ENCODE assay signal across 8 mouse cellular contexts in genomic region chr5:100663854-100664253, GRCm38 (mm10). TPM values are rescaled to one million over a fixed set of nuclear protein-coding genes. Genes with fewer than 3 reads are reported as not detected.
DNase-seq lines count a peak whose midpoint lies in the region; TF ChIP-seq lines count a peak whose summit lies in the region.

No protein-coding gene starts in this region.

- peak; percentile 90 for TF ChIP-seq CTCF in heart, adult 2 months (IDR thresholded peaks at IDR 0.05)
- peak; percentile 64 for TF ChIP-seq CTCF in C2C12 (IDR thresholded peaks at IDR 0.05; ENCODE audit: control insufficient read depth, insufficient read depth, insufficient read length)
- TF ChIP-seq CTCF in kidney, adult 2 months (conservative IDR thresholded peaks at IDR 0.05; ENCODE audit: insufficient read depth, insufficient read length, low read depth, low read length) = peak; percentile 82

- H3K79me2 ChIP-seq in heart, adult 2 months (replicated peaks; ENCODE audit: control insufficient read depth, insufficient read depth, low read length) = no peaks in the 10 kb centered on the region
- H3K79me2 ChIP-seq in C2C12 (ENCODE audit: control insufficient read depth, insufficient read depth) = no peaks in the 10 kb centered on the region

- no peaks in the 10 kb centered on the region for H3K79me3 ChIP-seq in C2C12 (ENCODE audit: low read depth)

- no peak for TF ChIP-seq POLR2A in heart, adult 2 months (IDR thresholded peaks at IDR 0.05; ENCODE audit: insufficient read depth, low read depth, low read length)
- no peak for TF ChIP-seq POLR2A in kidney, adult 2 months (IDR thresholded peaks at IDR 0.05; ENCODE audit: low read depth, low read length)

- WGBS in heart, adult 2 months = 51% methylated on average over 5 of the region's 5 CpGs
- 27% methylated on average over 5 of the region's 5 CpGs for WGBS in kidney, adult 2 months

- no peak overlapping the region for H3K4me3 ChIP-seq in heart, adult 2 months
- no peak overlapping the region for H3K4me3 ChIP-seq in C2C12 (ENCODE audit: insufficient read depth, poor library complexity, severe bottlenecking)
- H3K4me3 ChIP-seq in kidney, adult 2 months (ENCODE audit: insufficient read depth, low read depth, low read length) = no peak overlapping the region

- no peak overlapping the region for H3K9ac ChIP-seq in heart, adult 2 months (ENCODE audit: low read depth, low read length)

- no peaks in the 10 kb centered on the region for H3K4me1 ChIP-seq in heart, adult 2 months (ENCODE audit: control insufficient read depth, insufficient read depth, low read length)
- no peaks in the 10 kb centered on the region for H3K4me1 ChIP-seq in kidney, adult 2 months (ENCODE audit: control insufficient read depth, insufficient read depth, low read length)

- no peaks in the 10 kb centered on the region for H3K27me3 ChIP-seq in heart, adult 2 months (ENCODE audit: control insufficient read depth, insufficient read depth, low read length)
- H3K27me3 ChIP-seq in C2C12 (ENCODE audit: control insufficient read depth, insufficient read depth, insufficient read length) = no peaks in the 10 kb centered on the region
- no peaks in the 10 kb centered on the region for H3K27me3 ChIP-seq in kidney, adult 2 months (replicated peaks; ENCODE audit: control insufficient read depth, insufficient read depth, low read length)

- intact Hi-C loops in heart, adult 2 months (cut with DNase I) = loop anchor here (2.0 kb wide), 1 partner anchor 117 kb away; no protein-coding TSS in a partner anchor

- no peak for DNase-seq in heart, adult 2 months
- DNase-seq in heart, adult 11 months = no peak
- DNase-seq in adipocyte (ENCODE audit: low spot score) = peak; percentile 79
- DNase-seq in kidney, adult 2 months = peak; percentile 67
- DNase-seq in lung, postnatal 4 days = peak; percentile 40 to 64
- no peak for DNase-seq in ovary, postnatal 14 days (ENCODE audit: low spot score)
- no peak for DNase-seq in layer of hippocampus, adult 9-11 months

- no peaks in the 10 kb centered on the region for H3K36me3 ChIP-seq in heart, adult 2 months (ENCODE audit: control insufficient read depth, insufficient read depth, low read length)
- H3K36me3 ChIP-seq in C2C12 (ENCODE audit: control insufficient read depth, insufficient read depth) = peaks cover 26% of the 10 kb centered on the region
- peaks cover 3% of the 10 kb centered on the region for H3K36me3 ChIP-seq in kidney, adult 2 months (ENCODE audit: control insufficient read depth, insufficient read depth, low read length)

- H3ac ChIP-seq in C2C12 (ENCODE audit: control insufficient read depth, insufficient read length, low read depth) = no peak overlapping the region

- 0 out of 2 replicates have a peak, but pooled peaks have one; percentile 22 for TF ChIP-seq EP300 in heart, adult 2 months (IDR thresholded peaks at IDR 0.05; ENCODE audit: insufficient read depth, low read depth, low read length)

- H3K27ac ChIP-seq in heart, adult 2 months = no peak overlapping the region
- H3K27ac ChIP-seq in kidney, adult 2 months (ENCODE audit: insufficient read depth, low read depth, low read length) = no peak overlapping the region

TF ChIP-seq in C2C12, 6 proteins besides CTCF, POLR2A, EP300 and RAD21:
- TF ChIP-seq USF1 (IDR thresholded peaks at IDR 0.05; ENCODE audit: low read depth) = no peak
- no peak for TF ChIP-seq MAX (IDR thresholded peaks at IDR 0.05)
- TF ChIP-seq MYOD1 (IDR thresholded peaks at IDR 0.05; ENCODE audit: control insufficient read depth, insufficient read length, low read depth) = no peak
- no peak for TF ChIP-seq FOSL1 (IDR thresholded peaks at IDR 0.05; ENCODE audit: insufficient read depth, low read length, poor library complexity, severe bottlenecking)
- no peak for TF ChIP-seq CEBPB (IDR thresholded peaks at IDR 0.05; ENCODE audit: low read depth)
- TF ChIP-seq MYOG (IDR thresholded peaks at IDR 0.05; ENCODE audit: control insufficient read depth, extremely low read depth, insufficient read length) = no peak

RNA-seq across cellular contexts. Expression of gene Coq2, which starts 11.1 kb away (rescaled TPM):
- total RNA-seq in heart, adult 2 months (2021) = 100 to 1,000 TPM in 1 of 2 experiments, 10 to 100 TPM in 1; 95.9 to 109 TPM
- 106 and 161 TPM in 2 replicates for polyA plus RNA-seq in heart, adult 2 months (2012; rRNA removed)
- 25.0 TPM for polyA plus RNA-seq in C2C12 (2012; fragmentation: generic; extraction: Trizol)
- polyA plus RNA-seq in kidney, adult 2 months (2012; rRNA removed) = 100 and 111 TPM in 2 replicates

RNA-seq across cellular contexts. Expression of gene Hpse, which starts 55.7 kb away (rescaled TPM):
- 1 to 10 TPM; 1.0 to 2.3 TPM for total RNA-seq in heart, adult 2 months (2021)
- polyA plus RNA-seq in heart, adult 2 months (2012; rRNA removed) = 0.88 and 1.2 TPM in 2 replicates
- 0.44 TPM for polyA plus RNA-seq in C2C12 (2012; fragmentation: generic; extraction: Trizol)
- polyA plus RNA-seq in kidney, adult 2 months (2012; rRNA removed) = 0.43 and 1.1 TPM in 2 replicates

Comparison
In these comparisons a context has a peak if more than half of its experiments do, and no peak if none do; other contexts are left out.
1. DNase-seq: peak in adipocyte (single experiment), kidney, adult 2 months (single experiment) and lung, postnatal 4 days (2 of 2); none in heart, adult 2 months (0 of 2), heart, adult 11 months (single experiment), ovary, postnatal 14 days (single experiment) and layer of hippocampus, adult 9-11 months (single experiment).
2. Peak in every context shown above with its lines, with median percentiles within 50 percentile points of each other: CTCF ChIP-seq.